Mouse (Mus musculus): ENCODE data around the gene Fbxl7. TPM values are rescaled to one million over a fixed set of nuclear protein-coding genes. Genes with fewer than 3 reads are reported as not detected.

Gene Fbxl7
- polyA plus RNA-seq, 1 experiment from 2014 or later, result 1.1 TPM

DNA sequence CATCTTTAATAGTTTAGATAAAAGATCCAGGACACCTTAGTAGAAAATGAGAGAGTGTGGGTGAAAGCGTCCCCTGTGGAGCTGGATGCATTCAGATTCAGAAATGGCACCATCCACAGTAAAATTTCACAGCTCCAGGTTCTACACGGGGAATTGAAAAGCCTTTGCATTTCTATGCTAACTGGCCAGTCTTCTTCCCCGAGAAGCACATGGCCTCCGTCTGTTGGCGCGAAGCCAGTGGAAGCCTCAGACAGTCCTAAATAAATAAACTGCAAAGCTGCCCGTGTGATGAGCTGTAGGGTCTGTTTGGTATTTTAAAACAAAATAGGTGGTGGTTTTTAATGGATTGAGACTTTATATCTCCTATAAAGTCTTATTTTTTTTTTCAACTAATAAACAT lies 276.2 kb downstream of the Fbxl7 start:
- WGBS (ENCODE audit: insufficient replicate concordance), result 57% methylated on average over 7 of the region's 7 CpGs
- no peak overlapping the region for H3K27ac ChIP-seq
- ATAC-seq (ENCODE audit: low read depth), result no peak

DNA sequence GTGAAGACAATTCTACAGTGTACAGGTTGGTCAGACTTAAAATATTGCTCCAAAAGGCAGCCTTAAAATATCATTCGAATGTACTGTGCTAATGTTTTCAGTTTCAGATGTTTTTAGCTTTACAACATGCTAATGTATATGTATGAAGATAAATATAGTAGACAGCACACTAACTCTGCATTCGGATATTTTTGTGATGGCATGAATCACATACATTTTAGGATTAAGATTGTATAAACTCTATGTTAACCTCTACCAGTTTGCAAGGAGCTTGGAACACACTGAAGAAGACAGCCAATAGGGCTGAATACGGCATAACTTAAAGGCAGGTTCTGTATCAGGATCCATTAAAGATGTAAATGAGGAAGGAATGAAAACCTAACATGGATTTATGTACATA lies 299.1 kb downstream of the Fbxl7 start:
- H3K36me3 ChIP-seq, result no peaks in the 10 kb centered on the region
- H3K4me1 ChIP-seq (replicated peaks), result no peaks in the 10 kb centered on the region
- no peak for ATAC-seq (ENCODE audit: low read depth)
- no peak overlapping the region for H3K9ac ChIP-seq
- H3K4me2 ChIP-seq, result no peak overlapping the region
- H3K27me3 ChIP-seq, result no peaks in the 10 kb centered on the region
- WGBS (ENCODE audit: insufficient replicate concordance), result 66% methylated on average over 3 of the region's 3 CpGs
- H3K27ac ChIP-seq, result no peak overlapping the region
- H3K4me3 ChIP-seq (replicated peaks), result no peak overlapping the region
- no peaks in the 10 kb centered on the region for H3K9me3 ChIP-seq (replicated peaks)
- no peak for DNase-seq

More for the DNA sequence above, 276.2 kb downstream of the Fbxl7 start:
- no peaks in the 10 kb centered on the region for H3K27me3 ChIP-seq
- H3K4me3 ChIP-seq (replicated peaks), result no peak overlapping the region
- H3K36me3 ChIP-seq, result no peaks in the 10 kb centered on the region
- DNase-seq, result no peak
- no peak overlapping the region for H3K9ac ChIP-seq
- no peaks in the 10 kb centered on the region for H3K4me1 ChIP-seq (replicated peaks)
- no peaks in the 10 kb centered on the region for H3K9me3 ChIP-seq (replicated peaks)
- H3K4me2 ChIP-seq, result no peak overlapping the region

DNA sequence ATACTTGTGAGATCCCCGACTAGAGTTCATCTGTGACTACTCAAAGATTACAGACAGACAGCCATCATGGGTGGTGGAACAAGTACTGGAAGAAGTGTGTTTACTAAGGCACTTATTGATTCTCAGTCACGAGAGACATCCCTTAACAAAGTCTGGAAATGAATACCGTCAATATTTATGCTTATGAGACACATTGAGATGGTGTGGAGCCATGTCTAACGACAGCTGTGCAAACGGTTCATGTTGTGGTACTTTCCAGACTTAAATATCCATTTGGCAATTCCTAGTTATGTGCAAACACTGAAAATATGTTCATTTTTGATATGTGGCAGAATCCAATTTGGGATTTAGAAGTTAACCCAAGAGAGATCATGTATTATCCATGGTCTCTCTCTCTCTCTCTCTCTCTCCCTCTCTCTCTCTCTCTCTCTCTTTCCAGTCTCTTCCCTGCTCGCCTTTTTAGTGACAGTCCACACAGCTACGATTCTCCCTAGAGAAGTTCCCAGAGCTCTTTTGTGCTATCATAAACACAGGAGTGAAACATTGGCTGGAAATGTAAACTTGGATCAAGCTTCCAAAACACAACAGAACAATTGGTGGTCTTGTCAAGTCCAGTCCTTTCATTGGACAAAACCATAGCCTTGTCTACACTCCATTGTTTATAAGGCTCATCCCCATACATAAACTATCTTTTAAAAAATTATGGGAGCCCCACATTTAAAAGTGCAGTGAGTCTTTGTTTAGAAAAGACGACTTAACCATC lies 315.3 kb downstream of the Fbxl7 start:
- DNase-seq (no peak), ATAC-seq (ENCODE audit: low read depth) (no peak)
- no peak overlapping the region for H3K27ac ChIP-seq

DNA sequence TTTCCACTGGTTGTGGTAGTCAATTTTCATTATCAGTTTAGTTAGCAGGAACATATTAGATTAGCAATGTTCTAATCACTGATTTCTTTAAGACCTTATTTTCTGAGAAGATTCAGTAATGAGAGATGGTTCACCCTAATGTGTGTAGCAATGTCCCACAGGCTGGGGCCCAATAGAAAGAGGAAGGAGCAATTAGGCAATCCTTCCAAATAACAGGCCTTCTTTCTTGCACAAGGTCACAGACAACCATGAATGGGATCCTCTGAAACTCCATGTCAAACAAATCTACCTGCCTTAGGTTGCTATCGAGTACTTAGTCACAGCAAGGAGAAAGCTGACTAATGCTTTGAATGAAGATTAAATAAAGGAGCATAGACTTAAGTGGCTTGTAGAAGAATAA lies 316.9 kb downstream of the Fbxl7 start:
- Histone ChIP-seq H3K4me1 (replicated peaks) (no peaks in the 10 kb centered on the region), H3K4me2 (no peak overlapping the region), H3K27me3 (no peaks in the 10 kb centered on the region), H3K9ac (no peak overlapping the region), H3K9me3 (replicated peaks) (no peaks in the 10 kb centered on the region), H3K4me3 (replicated peaks) (no peak overlapping the region), H3K36me3 (no peaks in the 10 kb centered on the region), H3K27ac (no peak overlapping the region)
- DNase-seq, result no peak
- 69% methylated on average over 1 of the region's 1 CpGs for WGBS (ENCODE audit: insufficient replicate concordance)
- no peak for ATAC-seq (ENCODE audit: low read depth)

More for the DNA sequence above, 315.3 kb downstream of the Fbxl7 start:
- Histone ChIP-seq H3K4me3 (replicated peaks) (no peak overlapping the region), H3K9ac (no peak overlapping the region), H3K27me3 (no peaks in the 10 kb centered on the region), H3K9me3 (replicated peaks) (no peaks in the 10 kb centered on the region), H3K4me1 (replicated peaks) (no peaks in the 10 kb centered on the region), H3K4me2 (no peak overlapping the region), H3K36me3 (no peaks in the 10 kb centered on the region)
- 57% methylated on average over 8 of the region's 8 CpGs for WGBS (ENCODE audit: insufficient replicate concordance)

DNA sequence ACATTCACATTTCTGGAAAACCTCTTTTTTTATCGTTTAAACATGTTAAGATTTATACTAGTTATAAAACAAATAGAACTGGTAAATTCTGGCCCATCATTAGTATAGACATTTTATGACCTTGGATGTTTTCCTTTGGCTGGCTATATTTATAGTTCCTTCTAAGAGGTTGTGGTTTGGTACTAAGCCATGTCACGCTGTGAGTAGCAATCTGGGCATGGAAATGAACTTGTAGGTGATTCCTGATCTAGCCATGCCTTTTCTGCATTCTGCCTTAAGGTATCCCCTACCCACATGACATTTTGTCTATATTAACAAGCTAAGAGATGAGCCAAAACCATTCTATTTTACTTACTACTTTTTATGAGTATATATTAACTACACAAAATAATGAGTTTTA lies 329.3 kb downstream of the Fbxl7 start:
- no peak for ATAC-seq (ENCODE audit: low read depth)
- H3K4me2 ChIP-seq, result no peak overlapping the region
- H3K9ac ChIP-seq, result no peak overlapping the region
- no peak overlapping the region for H3K27ac ChIP-seq
- H3K4me3 ChIP-seq (replicated peaks), result no peak overlapping the region
- no peaks in the 10 kb centered on the region for H3K4me1 ChIP-seq (replicated peaks)
- H3K27me3 ChIP-seq, result no peaks in the 10 kb centered on the region
- DNase-seq, result no peak
- H3K36me3 ChIP-seq, result no peaks in the 10 kb centered on the region
- 70% methylated on average over 2 of the region's 2 CpGs for WGBS (ENCODE audit: insufficient replicate concordance)
- no peaks in the 10 kb centered on the region for H3K9me3 ChIP-seq (replicated peaks)

DNA sequence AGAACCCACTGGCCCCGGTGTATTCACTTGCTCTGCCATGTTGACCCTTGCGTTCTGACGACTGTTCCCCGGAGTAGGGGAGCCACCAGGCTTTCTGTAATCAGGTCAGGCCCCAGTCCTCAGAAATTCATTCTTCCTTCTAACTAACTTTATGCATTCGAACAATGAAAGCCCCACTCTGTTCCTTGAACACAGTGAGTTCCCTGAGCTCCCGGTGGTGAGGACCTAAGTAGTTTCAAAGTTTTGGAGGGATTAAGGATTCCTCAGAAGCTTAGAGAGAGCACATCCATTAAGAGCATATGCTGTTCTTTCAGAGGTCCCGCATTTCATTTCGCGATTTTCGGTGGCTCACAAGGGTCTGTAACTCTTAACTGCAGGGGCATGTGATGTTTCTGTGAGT lies 341.8 kb downstream of the Fbxl7 start:
- 66% methylated on average over 10 of the region's 10 CpGs for WGBS (ENCODE audit: insufficient replicate concordance)
- no peak for ATAC-seq (ENCODE audit: low read depth)
- H3K4me3 ChIP-seq (replicated peaks), result no peak overlapping the region
- no peak overlapping the region for H3K27ac ChIP-seq
- H3K4me2 ChIP-seq, result no peak overlapping the region
- H3K9me3 ChIP-seq (replicated peaks), result no peaks in the 10 kb centered on the region
- no peaks in the 10 kb centered on the region for H3K36me3 ChIP-seq
- no peaks in the 10 kb centered on the region for H3K27me3 ChIP-seq
- no peak overlapping the region for H3K9ac ChIP-seq
- DNase-seq, result no peak
- no peaks in the 10 kb centered on the region for H3K4me1 ChIP-seq (replicated peaks)

DNA sequence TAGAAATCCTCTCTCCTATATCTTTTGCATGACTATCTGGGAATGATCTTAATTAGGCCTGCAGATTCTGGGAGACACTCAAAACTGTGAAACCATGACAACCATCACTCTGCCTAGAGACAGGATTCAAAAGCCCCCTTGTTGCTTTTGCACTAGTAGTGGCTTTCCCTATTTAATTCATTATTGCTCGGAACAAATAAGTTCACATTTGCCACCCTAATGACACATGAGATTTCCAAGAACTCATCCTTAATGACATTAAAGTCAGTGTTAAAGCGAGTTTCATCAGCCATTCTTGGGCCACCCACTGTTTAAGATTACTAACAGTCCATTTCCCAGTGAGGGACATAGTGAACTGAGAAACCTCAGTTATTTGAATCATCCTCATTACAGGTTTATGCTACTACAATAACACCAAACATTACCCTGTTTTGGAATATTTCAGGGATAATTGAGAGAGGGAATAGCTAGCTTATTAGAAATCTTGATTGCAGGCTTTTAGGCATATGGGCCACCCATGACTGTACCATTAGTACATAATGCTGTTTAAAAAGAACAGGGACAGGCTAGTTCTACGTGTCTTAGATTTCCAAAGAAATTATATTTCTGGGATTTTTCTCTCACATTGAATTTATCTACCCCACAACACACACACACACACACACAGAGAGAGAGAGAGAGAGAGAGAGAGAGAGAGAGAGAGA lies 361.2 kb downstream of the Fbxl7 start:
- H3K27ac ChIP-seq, result no peak overlapping the region
- no peak for DNase-seq

DNA sequence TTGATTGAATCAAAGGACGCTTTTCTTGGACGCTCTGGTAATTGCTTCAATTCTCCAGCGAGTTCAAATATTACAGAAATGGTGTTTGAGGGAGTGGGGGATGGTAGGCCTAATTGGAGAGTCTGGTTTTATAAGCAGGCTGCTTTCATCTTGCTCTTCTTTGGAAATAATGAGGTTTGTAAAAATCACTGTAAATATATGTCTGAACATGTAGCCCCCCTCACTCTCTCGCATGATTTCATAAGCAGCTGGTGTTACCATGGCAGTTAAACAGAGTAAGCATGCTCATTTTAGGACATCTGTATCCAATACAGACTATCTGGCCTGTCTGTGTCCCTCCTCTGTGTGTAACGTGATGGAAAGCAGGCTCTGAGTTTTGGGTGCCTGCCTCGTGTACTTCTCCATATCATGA lies 376.2 kb downstream of the Fbxl7 start:
- no peaks in the 10 kb centered on the region for H3K36me3 ChIP-seq
- no peaks in the 10 kb centered on the region for H3K9me3 ChIP-seq (replicated peaks)
- H3K4me2 ChIP-seq, result no peak overlapping the region
- no peak overlapping the region for H3K27ac ChIP-seq
- no peak overlapping the region for H3K4me3 ChIP-seq (replicated peaks)
- 61% methylated on average over 6 of the region's 6 CpGs for WGBS (ENCODE audit: insufficient replicate concordance)
- no peaks in the 10 kb centered on the region for H3K27me3 ChIP-seq
- ATAC-seq (ENCODE audit: low read depth) (no peak), DNase-seq (no peak)
- H3K9ac ChIP-seq, result no peak overlapping the region
- H3K4me1 ChIP-seq (replicated peaks), result no peaks in the 10 kb centered on the region

More for the DNA sequence above, 361.2 kb downstream of the Fbxl7 start:
- Histone ChIP-seq H3K9me3 (replicated peaks) (no peaks in the 10 kb centered on the region), H3K27me3 (no peaks in the 10 kb centered on the region), H3K4me3 (replicated peaks) (no peak overlapping the region), H3K4me1 (replicated peaks) (no peaks in the 10 kb centered on the region), H3K9ac (no peak overlapping the region), H3K36me3 (no peaks in the 10 kb centered on the region), H3K4me2 (no peak overlapping the region)
- 48% methylated on average over 3 of the region's 3 CpGs for WGBS (ENCODE audit: insufficient replicate concordance)
- ATAC-seq (ENCODE audit: low read depth), result no peak

DNA sequence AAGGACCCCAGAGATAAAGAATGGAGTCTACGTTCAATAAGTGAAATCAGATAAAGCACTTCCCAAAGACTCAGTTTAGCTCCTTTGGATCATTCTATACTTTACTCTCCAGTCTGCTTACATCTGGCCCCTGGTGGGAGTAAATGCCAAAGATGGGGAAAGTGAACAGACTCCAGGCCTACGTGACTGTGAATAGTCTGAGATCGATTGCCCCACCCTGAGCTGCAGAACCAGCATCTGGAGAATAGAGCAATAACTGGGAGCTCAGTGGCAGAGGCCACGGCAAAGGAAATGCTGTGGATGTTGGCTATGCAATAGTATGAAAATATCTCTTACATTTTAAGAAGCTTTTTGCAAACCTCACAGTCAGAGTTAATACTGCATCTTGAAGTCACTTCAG lies 394.4 kb downstream of the Fbxl7 start:
- no peak overlapping the region for H3K4me3 ChIP-seq (replicated peaks)
- H3K36me3 ChIP-seq, result no peaks in the 10 kb centered on the region
- no peaks in the 10 kb centered on the region for H3K27me3 ChIP-seq
- ATAC-seq (ENCODE audit: low read depth) (no peak), DNase-seq (no peak)
- H3K9me3 ChIP-seq (replicated peaks), result no peaks in the 10 kb centered on the region
- H3K4me2 ChIP-seq, result no peak overlapping the region
- 51% methylated on average over 4 of the region's 4 CpGs for WGBS (ENCODE audit: insufficient replicate concordance)
- H3K27ac ChIP-seq, result no peak overlapping the region
- H3K4me1 ChIP-seq (replicated peaks), result no peaks in the 10 kb centered on the region
- no peak overlapping the region for H3K9ac ChIP-seq

Measured in liver, embryonic 13.5 days (tissue).